Mouse (Mus musculus): ENCODE results near the gene Tmem140.

Tmem140 gene

DNA sequence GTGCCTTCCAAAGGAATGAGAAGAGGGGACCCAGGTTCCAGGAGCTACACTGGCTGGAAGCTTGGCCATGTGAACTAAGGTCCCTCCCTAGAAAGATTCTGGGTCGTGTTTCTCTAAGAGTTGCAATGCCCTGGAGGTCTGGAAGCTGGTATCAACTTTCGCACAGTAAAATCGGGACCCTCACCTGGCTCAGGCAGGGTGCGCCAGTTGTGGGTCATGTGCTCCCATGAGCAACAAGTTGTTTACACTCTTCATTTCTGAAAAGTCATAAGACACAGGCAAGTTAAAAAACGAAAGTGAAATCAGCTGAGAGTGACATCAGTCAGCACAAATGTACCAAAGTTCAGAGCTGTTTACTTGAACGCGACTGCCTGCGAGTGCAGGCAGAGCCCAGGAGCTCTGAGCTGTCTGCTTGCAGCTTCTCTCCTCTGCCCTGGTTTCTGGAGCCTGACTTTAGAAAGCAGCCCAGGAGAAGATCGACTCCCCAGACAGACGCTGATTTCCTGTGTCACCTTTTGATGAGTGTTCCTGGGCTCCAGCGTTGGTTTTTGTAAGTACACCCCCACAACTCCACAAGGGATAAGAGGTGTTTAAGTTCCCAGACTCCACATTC lies at the start of gene Tmem140:
Tmem140 (plus strand) TSS at position 356 of the 613 bp plus-strand sequence.
- no peak for DNase-seq (ENCODE audit: low spot score in 2 of 2)

DNA sequence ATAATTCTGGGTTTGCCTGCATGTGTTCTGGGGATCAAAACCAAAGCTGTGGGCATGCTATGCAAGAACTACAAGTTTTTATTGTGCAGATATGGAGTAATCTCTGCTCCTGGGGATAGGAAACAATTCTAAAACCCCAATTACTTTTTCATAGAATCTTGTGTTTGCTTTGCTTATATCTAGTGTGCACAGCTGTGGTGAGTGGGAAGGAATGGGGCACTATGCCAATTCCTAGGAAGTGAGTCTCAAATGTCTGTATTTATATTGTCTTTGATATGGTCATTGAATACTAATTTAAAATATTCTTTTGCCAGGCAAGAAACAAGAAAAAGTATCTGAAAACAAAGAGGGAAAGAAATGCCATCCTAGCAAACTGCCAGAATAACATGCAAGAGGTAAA lies 38.5 kb upstream of the Tmem140 start:
- DNase-seq (ENCODE audit: low spot score in 2 of 2), result no peak

DNA sequence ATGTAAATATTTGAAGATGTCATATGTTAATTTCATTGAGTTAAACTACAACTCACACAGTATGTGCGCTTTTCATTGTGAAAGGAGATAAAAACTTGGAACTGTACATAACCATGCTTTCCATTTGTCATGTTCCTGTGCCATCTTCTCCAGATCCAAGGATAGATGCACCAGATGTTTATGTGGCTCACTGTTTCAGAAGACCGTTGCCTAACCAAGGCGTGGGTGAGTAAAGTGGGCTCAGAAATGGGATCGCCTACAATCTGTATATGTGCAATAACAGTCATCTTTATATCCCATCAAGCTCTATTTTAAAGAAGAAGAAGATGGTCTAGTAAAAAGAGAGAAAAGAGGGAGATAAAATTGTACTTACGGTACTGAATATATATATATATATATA lies 30.6 kb upstream of the Tmem140 start:
- no peak for DNase-seq (ENCODE audit: low spot score in 2 of 2)

DNA sequence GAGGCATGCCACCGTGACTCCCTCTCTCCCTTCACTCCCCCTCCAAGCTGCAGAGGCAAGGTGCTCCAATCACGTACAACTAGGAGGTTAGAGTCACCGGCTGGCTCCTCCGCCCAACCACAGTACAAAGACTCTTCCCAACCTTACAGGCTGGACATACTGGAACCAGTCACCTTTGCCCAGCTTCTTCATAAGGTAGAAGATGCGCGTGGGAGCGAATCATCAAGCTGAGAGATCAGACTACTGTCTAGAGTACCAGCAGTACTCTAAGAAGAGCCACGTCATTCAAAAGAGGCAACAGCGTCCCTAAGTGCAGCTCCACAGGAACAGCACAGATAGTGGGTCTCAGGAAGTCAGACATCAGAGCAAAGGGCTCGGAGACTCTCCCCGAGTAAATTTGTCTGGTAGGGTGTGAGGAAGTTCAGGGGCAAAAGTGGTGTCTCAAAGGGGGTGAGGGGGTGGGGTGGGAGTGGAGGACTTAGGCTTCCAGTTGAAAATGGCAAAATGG lies 1.3 kb upstream of the Tmem140 start:
- DNase-seq (ENCODE audit: low spot score in 2 of 2), result no peak

DNA sequence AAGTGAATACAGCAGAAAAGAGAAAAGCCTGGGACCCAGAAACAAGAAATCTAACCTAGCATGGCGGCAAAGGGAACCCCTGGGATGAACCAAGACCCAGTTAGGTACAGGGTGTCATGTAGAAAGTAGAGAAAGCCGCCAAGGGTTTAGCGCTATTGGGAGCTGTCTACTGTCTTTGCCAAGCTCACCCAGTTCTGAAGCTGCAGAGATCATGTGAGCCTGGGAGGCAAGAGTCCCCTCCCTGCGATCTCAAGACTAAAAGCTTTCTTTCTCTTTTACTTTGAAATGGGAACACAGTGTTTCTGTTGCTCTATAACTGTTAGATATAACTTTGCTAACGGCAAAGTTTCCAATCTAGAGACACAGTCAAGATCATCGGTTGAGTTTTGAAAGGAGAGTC lies 565 bp upstream of the Tmem140 start:
- DNase-seq (ENCODE audit: low spot score in 2 of 2), result no peak

DNA sequence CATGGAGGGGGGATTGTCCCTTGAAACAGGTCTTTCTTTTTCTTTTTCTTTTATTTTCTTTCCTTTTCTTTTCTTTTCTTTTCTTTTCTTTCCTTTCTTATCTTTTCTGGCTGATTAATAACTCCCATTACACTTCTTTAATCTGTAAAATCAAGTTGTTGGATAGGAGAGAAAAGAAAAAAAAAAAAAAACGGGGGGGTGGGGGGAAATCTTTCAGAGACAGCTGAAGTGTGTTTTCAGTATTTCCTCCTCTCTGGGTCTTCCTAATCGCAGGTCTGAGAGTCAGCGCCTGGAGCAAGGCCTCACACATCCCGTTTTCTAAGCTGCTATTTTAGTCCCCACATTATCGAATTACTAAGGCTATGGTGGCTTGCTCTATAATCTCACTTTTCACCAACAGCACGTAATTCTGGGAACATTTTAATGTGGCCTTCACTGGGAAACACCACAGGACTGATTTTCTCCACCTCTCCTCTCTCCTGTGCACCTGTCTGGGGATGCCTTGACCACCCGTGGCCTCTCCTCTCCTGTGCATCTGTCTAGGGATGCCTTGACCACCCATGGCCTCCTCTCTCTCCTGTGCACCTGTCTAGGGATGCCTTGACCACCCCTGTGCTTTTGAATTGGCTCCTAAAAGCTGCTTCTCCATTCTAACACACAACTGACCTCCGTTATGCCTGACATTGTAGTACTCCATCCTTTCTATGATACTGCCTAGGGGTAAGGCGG lies 1.0 kb downstream of the Tmem140 start:
- DNase-seq (ENCODE audit: low spot score in 2 of 2), result no peak

DNA sequence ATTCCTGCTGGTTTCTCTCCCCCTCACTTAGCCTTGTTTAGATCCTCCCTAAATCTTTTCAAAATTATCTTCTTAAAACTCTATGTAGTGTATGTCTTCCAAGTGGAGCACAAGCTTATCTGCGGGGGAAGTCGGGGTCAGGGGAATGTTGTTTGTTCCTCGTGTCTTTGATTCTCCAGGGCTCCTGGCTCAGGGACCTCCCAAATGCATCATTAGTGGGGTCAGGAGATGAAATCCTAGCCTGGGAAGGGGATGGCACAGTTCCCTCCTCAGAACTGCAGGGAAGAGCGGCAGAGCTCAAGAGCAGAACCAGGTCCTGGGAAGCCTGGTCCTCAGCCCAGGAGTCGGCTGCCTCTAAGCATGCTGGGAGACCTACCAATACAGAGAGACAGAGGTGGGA lies 2.3 kb downstream of the Tmem140 start:
- no peak for DNase-seq (ENCODE audit: low spot score in 2 of 2)

DNA sequence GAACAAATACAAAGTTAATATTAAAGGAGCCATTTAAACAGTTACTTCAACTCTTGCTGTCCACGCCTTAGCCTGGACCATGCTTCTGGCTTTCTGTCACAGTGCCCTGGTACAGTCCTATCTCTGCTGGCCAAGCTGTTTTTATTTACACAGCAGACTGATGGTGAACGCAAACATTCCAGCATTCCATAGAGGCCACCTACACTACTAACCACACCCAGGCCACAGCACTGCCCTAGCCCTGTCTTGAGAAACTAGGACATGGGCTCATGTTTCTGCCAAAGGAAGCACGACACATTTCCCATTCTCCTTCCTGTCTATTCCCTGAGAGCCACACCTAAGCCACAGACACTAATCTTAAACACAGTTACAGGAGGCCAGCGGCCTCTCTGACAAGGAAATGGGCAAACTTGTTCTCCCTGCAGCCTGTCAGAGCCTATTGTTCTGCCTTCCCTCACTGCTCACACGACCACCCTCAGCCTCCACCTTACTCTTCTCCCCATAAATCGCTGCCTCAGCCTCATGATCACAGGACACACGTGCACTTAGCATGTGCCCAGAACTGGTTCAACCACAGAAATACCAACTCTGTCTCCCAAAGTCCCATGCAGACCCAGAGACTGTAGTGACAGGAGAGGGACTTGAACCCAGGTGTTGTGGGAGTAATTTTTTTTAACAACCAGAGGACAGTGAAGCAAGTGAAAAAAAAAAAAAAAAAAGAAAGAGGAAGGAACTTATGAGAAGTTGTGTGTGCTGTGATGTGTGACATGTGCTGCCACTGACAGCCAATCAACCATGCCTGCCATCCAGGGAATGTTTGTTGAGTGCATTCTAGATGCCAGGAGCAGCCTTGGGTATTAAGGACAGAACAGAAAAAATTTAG lies 3.0 kb downstream of the Tmem140 start:
- DNase-seq (ENCODE audit: low spot score in 2 of 2), result no peak

DNA sequence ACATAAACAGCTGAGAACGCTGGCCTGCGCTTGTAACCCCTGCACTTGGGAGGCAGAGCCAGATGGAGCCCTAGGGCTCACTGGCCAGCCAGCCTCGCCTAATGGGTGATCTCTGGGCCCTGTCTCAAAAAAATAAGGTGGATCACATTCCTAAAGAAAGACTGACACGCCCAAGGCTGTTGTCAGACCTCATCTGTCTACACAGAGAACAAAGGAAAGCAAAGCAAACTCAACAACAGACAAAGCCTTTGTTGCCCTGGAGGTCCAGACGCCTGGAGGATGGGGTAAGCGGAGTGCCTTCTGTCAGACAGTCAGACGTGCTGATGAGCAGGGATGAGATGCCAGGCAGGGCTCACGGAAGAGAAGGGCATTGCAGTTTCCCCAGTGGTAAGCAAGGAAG lies 3.8 kb downstream of the Tmem140 start:
- DNase-seq (ENCODE audit: low spot score in 2 of 2), result no peak

DNA sequence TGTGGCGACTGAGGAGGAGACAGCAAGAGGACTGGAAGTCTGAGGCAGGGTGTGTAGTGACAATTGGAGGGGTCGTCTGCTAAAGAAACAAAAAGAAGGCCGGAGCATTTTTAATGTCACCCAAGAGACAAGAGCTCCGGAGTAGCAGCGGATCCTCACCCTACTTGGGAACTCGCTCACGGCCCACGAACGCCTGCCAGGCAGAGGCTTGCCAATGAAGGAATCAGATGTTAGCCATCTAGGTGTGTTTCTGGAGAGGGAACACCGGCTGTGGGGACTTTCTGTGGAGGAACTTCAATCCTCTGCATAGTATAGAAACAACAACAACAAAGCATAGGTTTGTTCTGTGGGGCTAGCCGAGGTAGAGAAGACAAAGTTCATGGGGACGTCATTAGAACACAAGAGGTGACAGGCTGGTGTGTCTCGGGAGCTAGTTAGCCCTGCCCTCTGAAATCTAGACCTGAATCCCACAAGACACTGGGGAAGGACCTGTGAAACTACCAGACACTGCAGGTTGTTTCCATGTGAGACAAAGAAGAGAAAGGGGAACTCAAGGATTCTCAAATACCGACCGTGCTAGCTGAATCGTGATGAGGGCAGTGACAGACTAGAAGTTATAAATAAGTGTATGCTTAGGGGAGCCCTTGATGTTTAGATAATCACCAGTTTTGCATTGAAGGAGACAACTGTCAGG lies 4.5 kb downstream of the Tmem140 start:
- DNase-seq (ENCODE audit: low spot score in 2 of 2), result no peak

DNA sequence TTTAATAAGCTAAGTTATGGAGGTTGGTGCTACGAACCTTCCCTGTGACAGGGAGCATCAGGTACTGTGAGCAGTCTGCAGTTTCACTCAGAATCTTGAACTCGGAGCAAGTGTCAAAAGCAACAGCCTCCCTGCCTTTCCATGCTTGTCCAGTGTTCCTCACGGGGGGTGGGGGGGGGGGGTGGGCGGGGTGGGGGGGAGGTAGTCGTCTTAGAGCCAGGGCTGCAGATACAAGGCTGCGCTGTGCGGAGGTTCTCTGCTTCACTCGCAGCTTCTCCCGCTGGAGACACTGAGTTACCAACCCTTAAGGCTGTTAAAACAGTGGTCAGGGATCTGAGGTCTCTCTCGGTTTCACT lies 5.0 kb downstream of the Tmem140 start:
- DNase-seq (ENCODE audit: low spot score in 2 of 2), result no peak

DNA sequence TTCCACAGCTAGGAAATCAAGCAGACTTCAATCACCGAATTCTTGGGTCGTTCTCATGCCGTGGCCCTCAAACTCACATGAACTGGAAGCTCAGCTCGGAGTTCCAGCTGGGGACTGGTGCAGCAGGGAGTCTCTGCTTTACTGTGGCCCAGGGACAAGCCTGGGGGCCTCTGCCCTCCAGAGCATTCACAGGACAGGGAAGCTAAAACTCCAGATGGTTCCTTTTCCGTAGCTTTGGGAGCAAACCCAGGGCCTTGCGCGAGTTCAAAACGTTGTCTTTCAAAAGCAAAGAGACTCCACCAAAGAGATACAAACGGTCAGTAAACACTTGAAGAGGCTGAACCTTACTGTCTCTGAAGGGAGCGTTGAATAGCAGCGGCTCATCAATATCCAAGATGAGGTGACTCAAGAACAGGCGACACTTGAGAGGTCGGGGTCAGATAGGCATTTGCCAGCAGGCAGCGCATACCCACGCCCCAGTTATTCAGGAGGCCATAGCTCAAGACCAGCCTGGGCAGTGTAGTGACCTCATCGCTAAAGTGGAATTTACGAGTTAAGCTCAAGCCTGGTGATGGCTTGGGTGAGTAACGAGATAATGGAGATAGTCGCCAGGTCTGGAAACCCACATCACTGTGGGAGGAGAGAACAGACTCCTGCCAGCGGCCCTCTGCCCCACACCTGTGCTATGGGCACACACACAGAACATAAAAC lies 5.7 kb downstream of the Tmem140 start:
- no peak for DNase-seq (ENCODE audit: low spot score in 2 of 2)

DNA sequence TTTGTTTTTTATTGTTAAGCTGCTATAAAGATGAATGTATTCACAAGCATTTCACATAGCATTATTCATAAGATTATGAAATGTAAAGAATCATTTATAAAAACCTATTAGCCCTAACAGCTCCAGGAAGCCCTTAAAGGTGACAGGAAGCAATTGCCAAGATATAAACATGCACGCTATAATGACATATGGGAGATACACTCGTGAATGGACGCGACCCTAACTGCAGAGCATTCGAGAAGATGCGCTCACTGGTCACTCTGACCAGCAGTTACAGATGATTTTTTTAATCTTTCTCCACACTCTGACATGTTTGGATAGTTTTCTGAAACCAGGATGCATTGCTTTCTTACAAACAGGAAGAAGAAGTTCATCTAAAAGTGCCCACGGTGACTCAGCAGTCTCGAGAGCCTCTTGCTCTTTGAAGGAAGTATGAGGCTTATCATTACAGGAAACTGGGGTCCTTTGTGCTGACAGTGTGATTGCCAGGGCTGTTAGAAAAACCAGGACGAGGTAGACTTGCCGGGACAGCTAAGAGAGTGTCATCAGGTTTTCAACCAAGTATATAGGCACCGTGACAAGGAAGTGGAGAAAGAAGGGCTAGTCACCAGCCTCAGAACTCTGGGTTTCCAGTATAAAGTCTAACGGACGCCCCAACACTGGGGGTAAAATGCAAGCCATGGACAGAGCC lies 6.4 kb downstream of the Tmem140 start:
- DNase-seq (ENCODE audit: low spot score in 2 of 2), result no peak

DNA sequence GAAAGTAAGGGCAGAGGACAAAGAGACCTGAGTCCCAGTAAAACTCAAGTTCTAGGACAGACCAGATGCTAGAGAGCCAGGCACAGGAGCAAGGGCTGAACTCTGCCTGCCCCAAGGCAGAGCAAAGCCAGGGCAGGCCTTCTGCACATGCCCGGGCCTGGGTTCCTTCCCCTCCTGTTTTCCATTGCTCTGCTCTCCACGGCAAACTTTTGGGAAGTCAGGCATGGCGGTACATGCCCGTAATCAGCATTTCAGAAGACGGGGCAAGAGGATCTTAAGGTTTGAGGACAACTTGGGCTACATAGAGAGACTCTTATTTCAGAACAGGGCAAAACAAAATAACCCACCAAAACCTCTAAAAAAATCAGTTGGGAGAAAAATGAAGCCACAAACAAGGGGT lies 7.2 kb downstream of the Tmem140 start:
- DNase-seq (ENCODE audit: low spot score in 2 of 2), result no peak

DNA sequence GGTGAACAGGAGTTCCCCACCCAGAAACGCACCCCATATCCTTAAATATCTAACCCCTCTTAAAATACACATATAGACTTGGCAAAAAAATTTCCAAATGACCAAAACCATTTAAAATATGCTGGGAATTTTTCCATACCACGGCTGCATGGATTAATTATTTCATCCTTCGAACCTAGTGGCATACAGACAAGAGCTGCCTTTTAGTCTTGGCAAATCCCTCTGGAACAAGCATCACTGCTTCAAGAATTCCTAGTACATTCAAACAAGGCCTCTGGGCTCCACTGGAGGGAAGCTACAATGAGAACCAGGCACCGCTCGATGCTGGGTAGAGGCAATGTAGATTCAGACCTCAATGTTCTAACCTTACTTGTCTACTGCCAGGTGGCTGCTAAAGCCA lies 7.8 kb downstream of the Tmem140 start:
- DNase-seq (ENCODE audit: low spot score in 2 of 2), result no peak

DNA sequence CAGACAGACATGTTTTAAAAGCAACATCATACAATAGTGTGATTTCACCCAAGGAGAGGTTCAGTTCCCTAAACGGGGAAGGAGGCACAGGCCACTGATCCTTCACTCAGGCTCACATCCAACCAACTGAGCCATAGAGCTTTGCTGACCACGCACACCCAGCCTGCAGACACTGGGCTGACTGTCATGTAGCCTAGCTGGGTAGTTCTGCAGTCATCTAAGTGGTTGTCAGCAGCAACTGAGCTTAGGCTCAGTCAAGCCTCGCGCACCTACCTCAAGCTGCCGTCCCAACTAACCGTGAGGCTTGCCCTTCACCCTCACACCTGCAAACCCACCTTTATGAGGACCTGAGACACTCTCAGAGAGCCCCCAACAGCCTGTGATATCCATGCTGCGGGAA lies 9.0 kb downstream of the Tmem140 start:
- DNase-seq (ENCODE audit: low spot score in 2 of 2), result no peak

DNA sequence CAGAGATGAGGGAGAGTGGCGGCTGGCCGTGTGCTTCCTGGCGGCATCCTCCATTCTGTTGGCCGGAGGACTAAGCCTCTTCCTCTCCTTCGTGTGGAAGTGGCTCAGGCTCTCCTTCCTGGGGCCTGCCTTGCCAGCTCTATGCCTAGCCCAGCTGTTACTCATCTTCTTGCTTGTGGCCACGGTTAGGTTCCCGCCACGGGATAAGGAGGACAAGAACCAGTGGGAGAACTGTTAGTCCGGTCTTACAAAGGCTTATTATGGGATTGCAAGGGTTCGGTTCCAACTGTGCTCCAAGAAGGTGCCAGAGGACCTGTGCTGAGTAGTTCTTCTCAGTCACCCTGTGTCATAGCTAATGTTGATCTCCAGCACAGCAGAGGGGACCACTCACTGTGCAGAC lies 9.9 kb downstream of the Tmem140 start:
- no peak for DNase-seq (ENCODE audit: low spot score in 2 of 2)

DNA sequence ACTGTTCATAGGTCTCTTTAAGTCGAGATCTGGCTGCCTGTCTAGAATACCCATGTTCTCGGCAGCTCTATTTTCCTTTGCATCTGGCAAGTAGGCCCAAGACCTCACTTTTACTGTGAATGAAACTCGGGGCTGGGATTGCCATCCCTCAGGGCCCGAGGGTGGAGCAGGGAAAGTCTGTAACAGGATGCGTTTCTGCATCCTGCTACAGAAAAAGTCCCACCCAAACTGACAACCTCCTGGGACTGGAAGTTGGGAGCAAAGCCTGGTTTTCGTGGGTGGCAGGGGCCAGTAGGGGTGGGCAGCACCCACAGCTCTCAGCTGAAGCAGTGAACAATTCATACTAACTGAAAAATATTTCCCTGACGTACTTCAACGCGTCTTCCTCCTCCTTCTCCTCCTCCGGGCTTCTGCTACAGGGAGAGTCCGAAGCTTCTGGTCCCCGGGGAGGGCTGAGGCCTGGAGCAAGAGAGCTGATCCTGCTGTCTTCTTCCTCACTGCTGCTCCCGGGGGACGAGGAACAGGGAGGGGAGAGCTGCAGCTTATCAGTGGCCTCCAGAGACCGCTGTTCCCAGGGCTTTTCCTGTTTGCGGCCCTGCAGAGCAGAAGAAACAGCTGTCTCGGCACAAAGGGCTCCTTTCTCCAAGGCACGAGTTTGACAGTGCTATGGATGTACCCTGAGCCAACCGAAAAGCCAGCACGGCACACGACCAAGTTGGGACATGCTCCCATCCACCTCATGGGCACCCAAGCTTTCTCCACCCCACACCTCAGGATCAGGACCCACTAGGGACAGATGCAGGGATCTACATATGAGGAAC lies 11.4 kb downstream of the Tmem140 start:
- no peak for DNase-seq (ENCODE audit: low spot score in 2 of 2)

DNA sequence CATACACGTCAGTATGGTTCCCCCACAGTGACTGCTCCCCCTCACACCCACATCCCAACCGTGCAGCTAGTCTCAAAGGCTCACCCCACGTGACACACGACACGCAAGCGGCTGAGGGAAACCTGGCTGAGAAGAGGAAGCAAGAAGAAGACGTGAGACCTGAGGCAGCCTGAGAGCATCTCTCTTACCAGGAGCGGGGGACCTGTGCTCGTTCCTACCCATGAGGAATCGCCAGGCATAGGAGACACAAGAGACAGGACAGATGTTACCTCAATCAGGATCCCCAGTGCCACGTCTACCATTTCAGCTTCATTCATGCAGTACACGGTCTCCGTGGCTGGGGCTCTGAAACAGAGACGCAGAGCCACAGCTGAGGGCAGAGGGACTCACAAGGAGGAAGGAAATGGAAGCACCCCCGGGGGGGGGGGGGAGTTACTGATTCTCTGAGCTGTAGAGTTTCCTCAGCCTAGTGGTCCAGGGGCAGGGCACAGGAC lies 12.4 kb downstream of the Tmem140 start:
- DNase-seq (ENCODE audit: low spot score in 2 of 2), result no peak
